Mouse (Mus musculus) gastrocnemius, adult 2 months (tissue): ENCODE measurements around the gene Sult1a1. TPM values are rescaled to one million over a fixed set of nuclear protein-coding genes. Genes with fewer than 3 reads are reported as not detected.

Experiments used
- DNase-seq: peaks from one replicate; pipeline ENCODE4 v3.0.0; 2022
- H3K27ac ChIP-seq: fragments of 200-600 bp; 2 replicates; pipeline ENCODE4 v1.8.1; 2022; ENCODE audit warnings: mild to moderate bottlenecking
- H3K4me3 ChIP-seq: fragments of 200-600 bp; 2 replicates; pipeline ENCODE4 v1.8.1; 2022; ENCODE audit warnings: mild to moderate bottlenecking, moderate library complexity
- CTCF ChIP-seq: fragments of 200-600 bp; IDR thresholded peaks from 2 replicates; pipeline ENCODE4 v1.8.1; 2022; ENCODE audit warnings: antibody characterized with exemption, mild to moderate bottlenecking, moderate library complexity
- intact Hi-C: fragments of 180-260 bp; cut with DNase I; formaldehyde crosslinking; loops from one replicate; pipeline ENCODE4 v1.15.1; 2025
- total RNA-seq, 2 experiments: library from RNA; stranded (reverse); gene quantifications; 2 replicates each; pipeline ENCODE4 v1.2.3; 2021

Sult1a1 gene
- total RNA-seq, 2 experiments from 2014 or later, result 16.6 to 16.8 TPM

DNA sequence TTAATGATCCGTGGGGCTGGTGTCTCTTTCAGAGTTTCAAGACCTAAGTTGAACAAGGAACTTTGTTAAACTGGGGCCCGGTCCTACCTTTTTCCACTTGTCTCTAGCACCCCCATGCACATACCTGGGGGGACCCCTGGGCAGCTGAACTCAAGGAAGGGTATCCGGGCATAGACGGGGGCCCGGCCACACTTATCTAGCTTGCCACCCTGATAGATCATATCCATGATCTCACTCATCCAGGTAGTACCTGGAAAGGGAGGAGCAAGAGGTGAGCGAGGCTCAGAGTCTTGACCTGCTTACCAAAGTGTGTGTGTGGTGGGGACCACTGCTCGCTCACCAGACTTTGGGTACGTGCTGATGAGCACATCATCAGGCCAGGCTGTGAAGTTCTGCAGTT is 1.1 kb downstream of the Sult1a1 start:
- TF ChIP-seq CTCF, result no peak
- Histone ChIP-seq H3K27ac (peak overlapping the region; percentile 90), H3K4me3 (peak overlapping the region; percentile 68)
- intact Hi-C loops, result no loop called here
- DNase-seq, result no peak

DNA sequence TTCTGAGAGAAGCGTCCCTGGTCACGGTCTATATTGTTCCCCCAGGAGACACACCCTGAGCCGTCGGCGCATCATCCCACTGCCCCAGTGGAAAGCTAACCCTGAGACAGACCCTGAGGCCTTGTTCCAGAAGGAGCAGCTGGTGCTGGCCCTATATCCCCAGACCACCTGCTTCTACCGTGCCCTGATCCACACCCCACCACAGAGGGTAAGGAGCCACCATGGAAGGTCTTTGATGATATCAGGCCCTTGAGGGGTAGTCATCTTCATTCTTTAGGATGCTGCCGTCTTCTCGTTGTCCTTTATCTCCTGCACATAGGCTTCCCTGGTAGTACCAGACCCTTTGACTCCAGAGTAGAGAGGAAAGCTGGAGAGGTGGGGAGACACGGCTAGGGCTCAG is 4.1 kb downstream of the Sult1a1 start:
- Histone ChIP-seq H3K27ac (no peak overlapping the region), H3K4me3 (no peak overlapping the region)
- intact Hi-C loops, result no loop called here
- no peak for TF ChIP-seq CTCF
- no peak for DNase-seq

DNA sequence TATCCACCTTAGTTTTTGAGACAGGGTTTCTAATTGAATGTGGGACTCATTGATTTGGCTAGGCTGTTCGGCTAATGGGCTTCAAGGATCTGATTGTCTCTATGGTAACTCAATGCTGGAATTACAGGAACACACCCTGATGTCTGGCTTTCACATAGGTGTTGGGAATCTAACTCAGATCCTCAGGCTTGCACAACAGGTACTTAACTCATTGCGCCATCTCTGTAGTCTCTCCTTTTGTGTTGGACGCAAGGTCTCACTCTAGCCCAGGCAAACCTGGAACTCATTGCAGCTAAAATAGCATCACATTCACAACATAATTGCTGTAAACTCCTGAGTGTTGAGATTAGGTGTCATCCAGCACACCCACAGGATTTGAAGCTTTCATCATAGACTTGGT is 6.1 kb downstream of the Sult1a1 start:
- intact Hi-C loops, result no loop called here
- TF ChIP-seq CTCF, result no peak
- H3K4me3 ChIP-seq, result no peak overlapping the region
- no peak overlapping the region for H3K27ac ChIP-seq
- no peak for DNase-seq

DNA sequence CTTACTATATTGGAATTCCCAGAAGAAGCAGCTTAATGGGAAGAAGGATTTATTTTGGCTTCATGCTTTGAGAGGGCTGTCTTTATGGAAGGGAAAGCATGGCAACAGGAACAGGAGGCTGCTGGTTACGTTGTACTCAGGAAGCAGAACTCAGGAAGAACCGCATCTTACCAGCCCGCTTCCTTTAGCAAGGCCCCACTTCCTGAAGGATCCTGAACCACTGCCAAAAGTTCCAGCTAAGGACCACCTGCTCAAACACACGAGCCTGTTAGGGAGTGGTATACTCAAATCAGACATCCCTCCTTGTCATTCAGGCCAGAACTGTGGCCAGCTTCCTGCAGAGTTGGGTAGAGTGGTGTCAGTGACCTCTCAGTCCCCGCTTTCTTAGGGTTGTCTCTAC is 7.8 kb downstream of the Sult1a1 start:
- no peak overlapping the region for H3K4me3 ChIP-seq
- H3K27ac ChIP-seq, result peak overlapping the region; percentile 67
- no peak for DNase-seq
- intact Hi-C loops, result no loop called here
- TF ChIP-seq CTCF, result no peak

DNA sequence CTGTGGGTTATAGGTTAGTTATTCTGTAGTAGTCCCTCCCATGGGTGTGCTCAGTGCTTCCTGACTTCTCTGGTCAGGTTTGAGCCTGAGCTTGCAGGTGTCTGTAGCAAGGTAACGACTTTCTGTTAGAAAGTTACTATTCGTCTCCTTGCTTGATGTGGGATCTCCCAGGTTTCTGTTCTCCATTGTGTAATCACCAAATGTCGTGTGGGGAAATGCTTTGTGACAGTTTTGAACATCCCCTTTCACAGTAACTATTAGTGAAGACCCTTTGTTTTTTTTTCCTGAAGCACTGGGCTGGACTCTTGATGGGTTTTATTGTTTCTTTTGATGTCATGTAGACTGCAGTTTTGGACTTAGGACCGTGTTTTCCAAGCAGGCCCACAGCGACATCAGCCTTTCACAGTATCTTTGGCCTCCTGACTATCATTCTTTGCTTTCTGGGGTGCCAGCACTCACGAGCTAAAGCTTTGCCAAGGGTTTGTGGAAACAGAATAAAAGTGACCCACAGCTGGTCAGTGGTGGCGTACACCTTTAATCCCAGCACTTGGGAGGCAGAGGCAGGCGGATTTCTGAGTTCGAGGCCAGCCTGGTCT is 8.6 kb downstream of the Sult1a1 start:
- no peak for DNase-seq
- intact Hi-C loops, result no loop called here
- Histone ChIP-seq H3K4me3 (no peak overlapping the region), H3K27ac (peak overlapping the region; percentile 67)
- no peak for TF ChIP-seq CTCF

DNA sequence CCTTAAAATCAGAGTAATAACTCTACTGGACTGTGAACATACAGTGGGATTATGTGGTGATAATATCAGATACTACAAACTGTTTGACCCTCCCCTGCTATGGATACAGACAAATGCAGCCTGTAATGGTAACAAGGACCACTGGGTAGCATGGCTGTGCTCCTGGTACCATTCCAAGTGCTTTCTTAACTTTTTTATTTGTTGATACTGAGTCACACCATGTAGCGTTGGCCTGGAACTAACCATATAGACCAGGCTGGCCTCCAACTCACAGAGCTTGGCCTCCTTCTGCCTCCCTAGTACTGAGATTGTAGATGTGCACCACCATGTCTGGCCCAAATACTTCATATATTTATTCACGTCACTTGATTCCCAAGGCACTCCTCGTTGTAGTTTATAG is 11.0 kb downstream of the Sult1a1 start:
- intact Hi-C loops, result no loop called here
- DNase-seq, result peak; percentile 57
- H3K4me3 ChIP-seq, result no peak overlapping the region

DNA sequence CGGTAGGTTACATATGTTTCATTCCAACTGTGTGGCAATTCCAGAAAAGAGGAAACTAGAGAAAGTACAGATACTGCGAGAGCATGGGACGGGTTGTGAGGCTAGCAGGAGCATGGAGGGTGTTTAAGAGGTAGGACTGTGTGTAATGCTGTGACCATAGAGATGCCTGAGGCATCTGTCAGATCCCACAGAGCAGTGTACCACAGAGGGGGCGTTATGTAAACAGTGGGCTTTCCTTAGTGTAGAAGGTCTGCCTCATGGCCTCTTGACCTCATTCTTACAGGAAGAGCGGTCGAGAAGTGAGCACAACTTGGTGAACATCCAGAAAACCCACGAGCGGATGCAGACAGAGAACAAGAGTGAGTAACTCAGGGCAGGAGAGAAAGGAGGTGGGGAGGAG is 12.6 kb downstream of the Sult1a1 start:
- Histone ChIP-seq H3K27ac (peak overlapping the region; percentile 57), H3K4me3 (no peak overlapping the region)
- DNase-seq, result no peak
- intact Hi-C loops, result no loop called here
- TF ChIP-seq CTCF, result no peak

More for the DNA sequence above, 11.0 kb downstream of the Sult1a1 start:
- H3K27ac ChIP-seq, result peak overlapping the region; percentile 57; the same call in 1 of the 2 replicates
- TF ChIP-seq CTCF, result peak; percentile 59

DNA sequence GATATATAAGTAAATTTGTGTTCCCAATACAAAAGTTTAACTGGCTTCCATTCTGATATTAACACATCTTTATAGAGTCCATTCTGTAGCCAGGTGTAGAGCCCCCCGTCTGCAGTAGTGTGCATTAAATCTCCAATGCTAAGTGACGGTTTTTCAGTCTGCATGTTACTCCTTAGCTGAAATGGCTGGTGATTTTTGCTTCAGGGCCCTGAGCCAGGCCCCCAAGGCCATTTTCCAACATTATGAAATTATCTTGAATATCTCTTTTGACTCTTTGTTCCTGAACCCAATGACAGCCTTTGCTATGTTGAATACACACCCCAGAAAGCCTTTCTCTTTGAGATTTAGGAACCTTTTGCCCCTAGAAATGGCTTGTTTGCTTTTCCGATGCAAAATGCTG is 16.5 kb downstream of the Sult1a1 start:
- Histone ChIP-seq H3K4me3 (no peak overlapping the region), H3K27ac (no peak overlapping the region)
- DNase-seq, result no peak
- intact Hi-C loops, result no loop called here
- TF ChIP-seq CTCF, result no peak

DNA sequence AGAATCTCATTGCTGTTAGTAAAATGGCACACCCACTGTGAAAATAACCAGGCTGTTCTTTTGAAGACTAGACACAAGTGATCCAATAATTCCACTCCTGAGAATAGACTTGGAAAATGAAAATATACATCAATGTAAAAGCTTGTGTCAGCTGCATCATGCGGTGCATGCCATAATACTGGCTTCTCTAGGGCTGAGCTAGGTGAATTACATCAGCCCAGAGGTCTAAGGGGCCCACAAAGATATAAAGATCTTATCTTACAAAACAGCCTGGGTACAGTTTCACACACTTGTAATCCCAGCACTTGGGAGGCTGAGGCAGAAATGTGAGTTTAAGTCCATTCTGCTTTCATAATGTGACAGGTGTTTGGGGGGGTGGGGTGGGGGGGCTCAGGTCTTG is 18.7 kb downstream of the Sult1a1 start:
- no peak for DNase-seq
- Histone ChIP-seq H3K27ac (no peak overlapping the region), H3K4me3 (no peak overlapping the region)
- intact Hi-C loops, result no loop called here
- no peak for TF ChIP-seq CTCF

DNA sequence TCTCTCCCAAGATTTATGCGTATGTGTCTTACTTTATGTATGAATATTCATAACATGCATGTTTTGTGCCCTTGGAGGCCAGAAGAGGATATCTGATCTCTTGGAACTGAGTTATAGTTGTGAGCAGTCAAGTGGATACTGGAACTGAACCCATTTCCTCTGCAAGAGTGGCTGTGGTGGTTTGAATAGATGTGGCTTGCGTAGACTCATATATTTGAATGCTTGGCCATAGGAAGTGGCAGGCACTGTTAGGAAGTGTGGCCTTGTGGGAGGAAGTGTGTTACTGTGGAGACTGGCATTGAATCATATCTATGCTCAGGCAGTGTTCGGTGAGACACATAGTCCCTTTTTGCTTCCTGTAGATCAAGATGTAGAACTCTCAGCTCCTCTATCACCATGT is 20.5 kb downstream of the Sult1a1 start:
- peak overlapping the region; percentile 24; the same call in 1 of the 2 replicates for H3K27ac ChIP-seq
- intact Hi-C loops, result no loop called here
- no peak for TF ChIP-seq CTCF

DNA sequence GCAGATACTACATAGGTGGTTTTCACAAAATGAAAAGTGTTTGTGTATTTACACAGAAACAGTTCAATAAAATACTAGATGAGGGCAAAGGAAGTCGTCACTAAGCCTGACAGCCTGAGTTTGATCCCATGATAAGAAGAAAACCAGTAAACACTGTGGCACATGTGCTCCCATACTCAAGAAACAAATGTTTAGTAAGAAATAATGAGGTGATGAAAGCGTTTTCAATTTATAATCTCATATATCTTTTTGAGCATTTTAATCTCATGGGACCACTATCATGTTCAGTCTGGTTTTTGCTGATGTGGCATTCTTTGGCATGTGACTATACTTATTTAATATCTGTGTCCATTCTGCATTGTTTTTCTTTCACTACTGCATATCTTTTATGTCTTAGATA is 22.2 kb downstream of the Sult1a1 start:
- no peak for DNase-seq
- TF ChIP-seq CTCF, result no peak
- H3K4me3 ChIP-seq, result no peak overlapping the region
- intact Hi-C loops, result no loop called here
- no peak overlapping the region for H3K27ac ChIP-seq

More for the DNA sequence above, 20.5 kb downstream of the Sult1a1 start:
- no peak overlapping the region for H3K4me3 ChIP-seq
- no peak for DNase-seq

DNA sequence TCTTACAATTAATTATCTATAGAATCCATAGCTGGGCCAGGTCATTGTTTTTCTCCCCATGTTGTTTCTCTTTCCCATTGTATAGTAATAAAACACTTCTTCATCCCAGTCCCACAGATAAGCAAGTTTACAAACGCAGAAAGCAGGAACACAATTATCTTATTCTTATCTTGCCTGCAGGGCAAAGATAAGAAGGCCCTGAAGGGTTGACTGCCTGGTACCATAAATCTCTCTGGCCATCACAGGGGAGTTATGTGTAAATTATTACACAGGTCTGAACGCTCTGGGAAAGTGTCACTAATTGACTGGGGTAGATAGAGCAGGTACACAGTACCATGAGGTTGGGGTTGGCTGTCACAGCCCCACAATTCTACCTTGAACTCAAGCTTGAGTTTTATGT is 25.4 kb downstream of the Sult1a1 start:
- DNase-seq, result no peak
- TF ChIP-seq CTCF, result no peak
- Histone ChIP-seq H3K27ac (no peak overlapping the region), H3K4me3 (no peak overlapping the region)
- intact Hi-C loops, result no loop called here

DNA sequence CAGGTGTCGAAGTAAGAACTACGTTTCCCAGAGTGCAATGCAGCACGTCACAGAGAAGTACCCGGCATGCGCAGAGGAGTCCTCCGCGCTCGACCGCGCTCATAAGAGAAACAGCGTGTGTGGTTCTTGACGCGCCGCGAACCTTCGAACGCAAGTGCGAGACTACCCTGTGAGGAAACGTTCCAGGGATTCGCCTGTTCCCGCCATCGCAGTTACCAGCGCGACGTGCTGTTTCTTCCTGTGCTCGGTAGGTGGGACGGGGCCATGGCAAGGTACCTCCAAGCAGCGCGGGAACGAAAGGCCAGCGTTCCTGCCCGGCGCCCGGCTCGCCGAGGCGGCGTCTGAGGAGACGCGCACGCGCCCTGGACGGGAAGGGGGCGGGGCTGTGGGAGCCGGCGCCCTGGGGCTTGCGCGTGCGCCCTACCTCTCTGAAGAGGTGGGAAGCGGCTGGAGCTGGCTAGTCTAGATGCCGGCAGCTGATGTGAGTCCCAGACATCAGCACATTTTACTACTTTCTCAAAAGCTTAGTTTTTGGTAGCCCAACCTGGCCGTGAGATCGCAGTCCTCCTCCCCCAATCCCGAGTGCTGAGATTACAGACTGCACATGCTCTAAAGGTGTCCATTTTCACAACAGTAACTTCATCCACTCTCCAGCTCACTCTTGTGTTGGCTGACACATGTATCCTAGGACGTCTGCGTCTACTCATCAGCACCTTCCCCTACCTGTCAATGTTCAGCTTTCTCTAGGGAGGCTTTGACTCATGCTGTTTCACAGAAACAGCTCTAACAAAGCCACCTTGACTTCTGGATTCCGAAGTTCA is 26.8 kb downstream of the Sult1a1 start, which contains the start of gene Sgf29:
Gene Sgf29 (plus strand): TSS at position 79 of the 821 bp plus-strand sequence.
- Histone ChIP-seq H3K27ac (peak within 1 kb of the TSS; percentile 97), H3K4me3 (peak within 1 kb of the TSS; percentile 91)
- DNase-seq, result peak; percentile 96
- TF ChIP-seq CTCF, result no peak
- intact Hi-C loops, result no loop called here
